Mouse (Mus musculus) erythroblast, embryonic 14.5 days (primary cell): ENCODE results near the gene Tunar. TPM values are rescaled to one million over a fixed set of nuclear protein-coding genes. Genes with fewer than 3 reads are reported as not detected.

Experiments
- H3K27me3 ChIP-seq: 2 replicates; pipeline ENCODE4 v1.6.1; 2012; ENCODE audit warnings: inconsistent platforms; ENCODE audit not compliant: control insufficient read depth
- H3K36me3 ChIP-seq: 2 replicates; pipeline ENCODE4 v1.6.1; 2012; ENCODE audit warnings: mild to moderate bottlenecking, inconsistent platforms; ENCODE audit not compliant: control insufficient read depth
- H3K4me1 ChIP-seq: 2 replicates; pipeline ENCODE4 v1.6.1; 2012; ENCODE audit warnings: inconsistent platforms; ENCODE audit not compliant: control insufficient read depth
- H3K4me3 ChIP-seq: replicated peaks from 2 replicates; pipeline ENCODE3; 2012; ENCODE audit warnings: moderate library complexity, mild to moderate bottlenecking, inconsistent platforms
- H3K9me3 ChIP-seq: 2 replicates; pipeline ENCODE4 v1.6.1; 2012; ENCODE audit warnings: low read length, inconsistent platforms, mixed read lengths; ENCODE audit not compliant: control insufficient read depth
- GATA1 ChIP-seq: IDR thresholded peaks from 2 replicates; pipeline ENCODE4 v1.6.1; 2012; ENCODE audit warnings: low read length, inconsistent platforms, mixed read lengths
- TAL1 ChIP-seq: IDR thresholded peaks from 3 replicates; pipeline ENCODE4 v1.6.1; 2012; ENCODE audit warnings: low read length, inconsistent platforms, mixed read lengths
- polyA plus RNA-seq: library from polyadenylated mRNA; stranded (reverse); fragments of >175 nt; gene quantifications from 2 replicates; pipeline ENCODE4 v1.2.3, GENCODE M21; 2012

The Tunar gene
- polyA plus RNA-seq, 1 experiment: not detected

DNA sequence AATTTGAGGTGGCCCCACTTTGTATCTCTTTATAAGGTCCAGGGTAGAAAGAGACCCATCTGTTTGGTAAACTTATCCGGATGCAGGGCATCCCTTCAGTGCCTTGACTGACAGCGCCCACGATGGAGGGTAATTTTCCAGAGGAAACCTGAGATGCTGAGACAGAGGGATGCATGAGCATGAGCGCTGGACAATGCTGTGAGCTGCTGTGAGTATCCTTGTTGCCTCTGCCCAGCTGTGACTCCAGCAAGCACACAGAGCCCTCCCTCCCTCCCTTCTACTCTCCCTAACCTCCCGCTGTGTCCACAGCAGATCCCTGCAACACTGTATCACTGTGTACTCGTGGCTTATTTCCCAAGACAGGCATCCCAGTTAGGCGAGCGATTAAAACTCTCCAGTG lies 40.9 kb downstream of the Tunar start:
- H3K9me3 ChIP-seq: 0 out of 2 replicates have a peak, but pooled peaks cover 2% of the 10 kb centered on the region
- no peak overlapping the region for H3K4me3 ChIP-seq
- no peaks in the 10 kb centered on the region for H3K4me1 ChIP-seq
- no peaks in the 10 kb centered on the region for H3K27me3 ChIP-seq
- TF ChIP-seq GATA1 (no peak), TAL1 (no peak)
- no peaks in the 10 kb centered on the region for H3K36me3 ChIP-seq

DNA sequence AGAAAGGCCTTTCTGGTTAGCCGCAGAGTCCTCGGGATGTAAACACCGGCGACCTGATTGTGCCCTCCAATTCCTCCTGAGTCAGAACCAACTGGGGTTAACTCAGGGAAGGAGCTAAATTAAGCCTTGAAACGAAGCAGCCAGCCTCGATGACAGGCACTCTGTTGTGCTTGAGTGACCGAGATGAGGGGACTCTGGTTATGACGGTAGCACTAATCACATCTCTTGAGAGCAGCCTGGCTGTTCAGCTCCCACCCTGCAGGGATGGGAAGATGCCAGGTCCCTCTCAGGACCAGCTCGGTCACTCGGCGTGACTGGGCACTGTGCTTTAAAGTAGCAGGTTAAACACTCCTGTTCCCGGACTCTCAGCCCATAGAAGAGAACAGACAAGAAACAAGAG lies 43.3 kb downstream of the Tunar start:
- Histone ChIP-seq H3K27me3 (no peaks in the 10 kb centered on the region), H3K36me3 (no peaks in the 10 kb centered on the region), H3K4me1 (no peaks in the 10 kb centered on the region), H3K4me3 (no peak overlapping the region), H3K9me3 (0 out of 2 replicates have a peak, but pooled peaks cover 2% of the 10 kb centered on the region)
- TF ChIP-seq GATA1: no peak
- no peak for TF ChIP-seq TAL1

DNA sequence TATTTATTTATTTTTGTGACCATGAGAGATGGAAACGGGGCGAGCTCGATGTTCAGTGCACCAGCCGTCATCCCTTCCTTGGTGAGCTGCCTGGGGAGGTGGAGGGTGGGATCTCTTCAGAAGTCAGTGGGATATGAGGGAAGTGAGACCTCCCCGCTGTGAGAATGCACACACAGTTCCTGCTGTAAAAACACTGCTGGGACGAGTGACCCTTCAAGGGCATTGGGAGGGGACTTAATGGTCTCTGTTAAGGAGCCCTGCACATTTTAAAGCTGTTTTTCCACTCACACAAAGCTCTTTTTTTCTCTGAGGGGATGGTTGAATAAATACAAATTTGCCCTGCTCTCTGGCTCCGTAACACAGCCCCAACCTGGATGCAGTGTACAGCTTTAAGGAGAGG lies 49.1 kb downstream of the Tunar start:
- Histone ChIP-seq H3K4me3 (no peak overlapping the region), H3K4me1 (no peaks in the 10 kb centered on the region), H3K9me3 (peaks cover 9% of the 10 kb centered on the region; the same call in 1 of the 2 replicates), H3K36me3 (no peaks in the 10 kb centered on the region), H3K27me3 (no peaks in the 10 kb centered on the region)
- no peak for TF ChIP-seq TAL1
- no peak for TF ChIP-seq GATA1

DNA sequence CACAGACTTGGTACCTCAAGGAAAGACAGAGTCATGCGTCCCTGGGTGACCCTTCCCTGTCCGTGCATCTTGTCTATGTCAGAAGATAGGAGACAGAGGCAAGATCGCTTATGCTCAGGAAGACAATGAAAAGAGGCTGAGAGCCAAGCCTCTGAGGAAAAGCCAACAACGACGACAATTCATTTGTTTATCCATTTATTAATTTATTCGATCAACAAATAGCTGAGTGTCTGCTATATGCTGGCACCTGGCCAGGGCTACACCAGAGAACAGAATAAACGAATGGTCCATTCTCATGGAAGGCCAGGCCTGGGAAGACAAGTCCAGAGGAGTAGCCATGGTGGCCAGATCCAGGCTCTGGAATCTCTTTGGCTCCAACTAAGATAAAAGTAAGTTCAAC lies 61.0 kb downstream of the Tunar start:
- Histone ChIP-seq H3K4me1 (no peaks in the 10 kb centered on the region), H3K27me3 (no peaks in the 10 kb centered on the region), H3K36me3 (no peaks in the 10 kb centered on the region), H3K9me3 (peaks cover 7% of the 10 kb centered on the region; the same call in 1 of the 2 replicates), H3K4me3 (no peak overlapping the region)
- TF ChIP-seq GATA1 (no peak), TAL1 (no peak)

DNA sequence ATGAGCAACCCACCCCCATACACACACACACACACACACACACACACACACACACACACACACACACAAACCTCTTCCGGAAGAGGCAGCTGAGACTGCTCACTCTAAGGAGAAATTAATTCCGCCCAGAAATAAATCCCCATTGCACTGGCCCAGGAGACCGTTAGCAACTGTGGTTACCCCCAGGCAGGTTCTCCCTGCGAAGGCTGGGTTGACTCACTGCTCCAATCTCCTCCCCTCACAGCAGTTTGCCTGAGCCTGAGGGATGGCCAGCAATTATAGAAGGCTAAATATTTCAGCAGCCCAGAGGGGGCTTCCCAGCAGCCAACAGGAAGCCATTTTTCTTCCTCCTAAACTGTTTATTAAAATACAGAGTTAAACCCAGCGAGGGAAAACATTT lies 64.5 kb downstream of the Tunar start:
- TF ChIP-seq GATA1 (no peak), TAL1 (no peak)
- no peak overlapping the region for H3K4me3 ChIP-seq
- no peaks in the 10 kb centered on the region for H3K4me1 ChIP-seq
- H3K27me3 ChIP-seq: no peaks in the 10 kb centered on the region
- H3K9me3 ChIP-seq: peaks cover 10% of the 10 kb centered on the region; the same call in 1 of the 2 replicates
- H3K36me3 ChIP-seq: no peaks in the 10 kb centered on the region

DNA sequence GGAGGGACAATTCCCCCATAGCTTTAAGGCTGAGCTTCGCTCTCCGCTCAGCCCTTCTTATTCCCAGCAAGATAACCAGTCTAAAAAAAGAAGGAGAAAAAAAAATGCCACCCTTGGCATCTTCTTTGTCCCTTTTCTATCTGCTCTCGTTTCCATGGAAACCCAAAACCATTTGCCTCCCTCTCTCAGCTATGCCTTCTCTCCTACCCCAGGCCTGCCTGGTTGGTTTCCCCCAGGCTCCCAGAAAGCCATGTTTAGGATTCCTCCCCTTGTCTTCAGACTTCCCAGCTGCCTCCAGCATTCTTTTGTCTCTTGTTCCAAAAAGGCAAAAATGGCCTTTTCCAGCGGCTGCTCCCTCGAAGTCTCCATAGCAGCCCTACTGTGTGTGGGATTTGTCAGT lies 70.1 kb downstream of the Tunar start:
- Histone ChIP-seq H3K9me3 (peaks cover 7% of the 10 kb centered on the region; the same call in 1 of the 2 replicates), H3K4me1 (no peaks in the 10 kb centered on the region), H3K4me3 (no peak overlapping the region), H3K36me3 (no peaks in the 10 kb centered on the region), H3K27me3 (no peaks in the 10 kb centered on the region)
- no peak for TF ChIP-seq TAL1
- TF ChIP-seq GATA1: no peak

DNA sequence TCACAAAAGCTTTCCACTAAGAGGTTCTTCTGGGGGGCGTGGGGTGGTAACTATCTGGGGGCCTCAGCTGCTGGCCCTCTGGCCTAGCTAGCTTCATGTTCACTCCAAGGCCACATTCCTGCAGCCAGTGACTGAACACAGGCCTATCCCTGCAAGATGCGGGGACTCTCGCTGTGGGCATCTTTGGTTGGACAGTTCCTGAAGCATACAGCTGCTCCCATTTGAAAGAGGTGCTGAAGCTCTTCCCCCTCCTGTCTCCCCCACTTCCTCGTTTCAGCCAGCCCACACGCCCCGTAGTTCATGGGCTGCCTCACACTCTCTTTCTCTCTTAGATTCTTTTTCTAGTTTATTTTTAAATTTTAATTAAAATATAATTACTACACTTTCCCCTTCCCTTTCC lies 72.3 kb downstream of the Tunar start:
- Histone ChIP-seq H3K27me3 (no peaks in the 10 kb centered on the region), H3K36me3 (no peaks in the 10 kb centered on the region), H3K4me3 (no peak overlapping the region), H3K9me3 (peaks cover 2% of the 10 kb centered on the region; the same call in 1 of the 2 replicates), H3K4me1 (no peaks in the 10 kb centered on the region)
- no peak for TF ChIP-seq TAL1
- no peak for TF ChIP-seq GATA1

DNA sequence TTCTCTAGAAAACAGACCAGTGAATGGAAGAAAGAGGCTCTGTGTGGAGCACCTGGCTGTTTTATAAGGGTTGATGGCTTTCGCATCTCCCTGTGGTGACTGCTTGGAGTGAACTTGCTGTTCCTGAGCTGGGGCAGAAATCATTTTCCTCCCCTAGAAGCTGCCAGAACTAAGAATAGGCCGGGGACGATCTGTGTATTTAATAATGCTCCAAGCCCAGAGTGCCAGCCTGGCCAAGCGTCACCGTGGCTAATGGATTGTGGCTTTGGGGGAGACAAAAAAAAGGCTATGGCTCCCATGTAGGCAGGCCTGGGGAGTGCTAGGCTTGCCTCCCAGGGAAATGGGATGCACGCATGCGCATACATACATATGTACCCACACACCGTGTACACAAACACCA lies 80.2 kb downstream of the Tunar start:
- H3K4me3 ChIP-seq: no peak overlapping the region
- TF ChIP-seq TAL1 (no peak), GATA1 (no peak)
- no peaks in the 10 kb centered on the region for H3K27me3 ChIP-seq
- no peaks in the 10 kb centered on the region for H3K36me3 ChIP-seq
- H3K4me1 ChIP-seq: no peaks in the 10 kb centered on the region
- peaks cover 4% of the 10 kb centered on the region; the same call in 1 of the 2 replicates for H3K9me3 ChIP-seq

DNA sequence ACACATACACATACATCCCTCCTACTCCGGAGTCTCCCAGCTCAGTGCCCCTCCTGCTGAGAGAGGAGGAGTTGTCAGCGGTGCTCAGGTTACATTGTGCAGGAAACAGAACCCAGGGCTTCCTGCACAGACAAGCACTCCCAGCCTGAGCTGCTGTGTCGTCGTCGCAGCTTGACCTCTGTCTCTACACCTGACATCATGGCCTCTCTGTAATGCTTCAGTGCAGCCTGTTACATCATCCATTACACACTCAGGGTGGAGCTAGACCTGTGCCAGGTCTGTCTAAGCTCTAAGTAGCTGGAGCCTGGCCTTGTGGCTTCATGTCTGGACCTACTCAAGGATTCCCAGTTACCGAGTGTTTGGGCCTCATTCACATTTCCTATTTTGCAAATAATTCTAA lies 86.8 kb downstream of the Tunar start:
- Histone ChIP-seq H3K4me1 (no peaks in the 10 kb centered on the region), H3K4me3 (no peak overlapping the region), H3K27me3 (no peaks in the 10 kb centered on the region), H3K36me3 (no peaks in the 10 kb centered on the region), H3K9me3 (peaks cover 2% of the 10 kb centered on the region; the same call in 1 of the 2 replicates)
- TF ChIP-seq GATA1: no peak
- no peak for TF ChIP-seq TAL1

DNA sequence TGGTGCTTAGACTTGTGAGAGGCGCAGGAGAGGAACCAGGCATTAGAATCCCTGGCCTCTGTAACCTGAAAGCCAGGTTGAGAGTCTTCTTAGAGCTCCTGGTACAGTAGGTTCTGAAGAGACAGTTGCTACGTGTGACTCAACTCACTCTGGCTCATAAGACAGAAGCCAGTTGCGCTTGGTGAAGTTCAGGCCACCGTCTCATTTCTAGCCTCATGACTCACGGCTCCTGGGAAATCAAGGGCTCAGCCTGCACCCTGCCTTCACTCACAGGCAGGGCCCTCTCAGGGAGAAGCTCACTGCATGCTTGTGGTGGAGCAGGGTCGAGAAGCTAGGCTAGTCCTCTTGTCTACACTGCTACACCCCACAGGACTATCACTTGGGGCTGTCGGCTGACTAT lies 92.9 kb downstream of the Tunar start:
- TF ChIP-seq GATA1 (no peak), TAL1 (no peak)
- Histone ChIP-seq H3K9me3 (peaks cover 2% of the 10 kb centered on the region; the same call in 1 of the 2 replicates), H3K27me3 (no peaks in the 10 kb centered on the region), H3K36me3 (no peaks in the 10 kb centered on the region), H3K4me3 (no peak overlapping the region), H3K4me1 (no peaks in the 10 kb centered on the region)
